Mouse (Mus musculus) brown adipose tissue, adult 24 weeks (tissue): Measurements from ENCODE around the gene Pold2. TPM values are rescaled to one million over a fixed set of nuclear protein-coding genes. Genes with fewer than 3 reads are reported as not detected.

Experiments used
- H3K27ac ChIP-seq: fragments of 200-500 bp; replicated peaks from 2 replicates; pipeline ENCODE4 v1.5.1; 2012; ENCODE audit warnings: low read depth, mild to moderate bottlenecking, low read length
- H3K4me1 ChIP-seq: fragments of 200-500 bp; 2 replicates; pipeline ENCODE4 v1.6.1; 2012; ENCODE audit warnings: low read length, mixed read lengths; ENCODE audit not compliant: control insufficient read depth, insufficient read depth, insufficient read length
- H3K4me3 ChIP-seq: fragments of 200-500 bp; 2 replicates; pipeline ENCODE4 v1.5.1; 2012; ENCODE audit warnings: low read depth, mild to moderate bottlenecking, low read length, moderate library complexity; ENCODE audit not compliant: insufficient read depth
- polyA plus RNA-seq: library from polyadenylated mRNA; stranded (reverse); fragments of >200 nt; gene quantifications from 2 replicates; pipeline ENCODE4 v1.2.4, GENCODE M21; 2012; ENCODE audit not compliant: missing spikeins, insufficient read depth, insufficient read length

Pold2 gene
- polyA plus RNA-seq, 1 experiment, result 43.7 TPM

DNA sequence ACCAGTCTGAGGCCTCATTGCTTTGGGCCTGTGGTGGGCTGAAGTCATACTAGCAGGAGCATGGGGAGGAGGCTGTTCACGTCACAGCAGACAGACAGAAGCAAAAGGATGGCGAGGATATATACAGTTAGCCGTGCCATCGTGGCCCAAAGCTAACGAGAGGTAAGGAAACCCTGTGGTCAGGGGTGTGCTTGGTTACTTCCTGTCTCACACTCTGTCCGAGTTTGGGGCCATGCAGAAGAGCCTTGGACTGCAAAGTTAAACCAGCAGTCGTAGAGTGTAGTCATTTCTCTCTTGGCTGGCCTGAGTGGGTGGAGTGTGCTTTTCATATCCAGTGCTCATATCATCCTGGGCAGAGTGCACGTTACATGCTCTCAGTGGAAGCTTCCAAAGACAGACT is 4.4 kb upstream of the Pold2 start:
- no peak overlapping the region for H3K27ac ChIP-seq
- H3K4me3 ChIP-seq, result no peak overlapping the region
- no peaks in the 10 kb centered on the region for H3K4me1 ChIP-seq

- Histone ChIP-seq H3K27ac (no peak overlapping the region), H3K4me3 (no peak overlapping the region), H3K4me1 (no peaks in the 10 kb centered on the region)
These were observed 1.8 kb upstream of the Pold2 start for GRCm38 (mm10) chr11:5879905-5880304.

DNA sequence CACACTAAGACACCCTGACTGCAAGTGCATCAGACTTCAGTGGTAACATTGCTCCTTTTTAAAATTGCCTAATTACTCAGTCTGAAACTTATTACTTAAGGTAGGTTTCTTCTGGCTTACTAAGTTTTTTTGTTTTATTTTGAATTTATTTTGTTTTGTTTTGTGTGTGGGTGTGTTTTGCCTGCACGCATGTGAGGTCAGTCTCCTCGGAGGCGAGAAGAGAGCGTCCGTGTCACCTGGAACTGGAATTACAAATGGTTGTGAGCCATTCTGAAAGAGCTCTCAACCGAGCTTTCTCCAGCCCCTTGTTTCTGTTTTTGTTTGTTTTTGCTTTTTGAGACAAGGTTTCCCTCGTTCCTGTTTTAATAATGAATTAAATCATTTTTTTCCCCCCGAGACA is 569 bp upstream of the Pold2 start:
- Histone ChIP-seq H3K4me3 (peak overlapping the region; percentile 53), H3K4me1 (no peaks in the 10 kb centered on the region), H3K27ac (no peak overlapping the region; the same call in 1 of the 2 replicates)

DNA sequence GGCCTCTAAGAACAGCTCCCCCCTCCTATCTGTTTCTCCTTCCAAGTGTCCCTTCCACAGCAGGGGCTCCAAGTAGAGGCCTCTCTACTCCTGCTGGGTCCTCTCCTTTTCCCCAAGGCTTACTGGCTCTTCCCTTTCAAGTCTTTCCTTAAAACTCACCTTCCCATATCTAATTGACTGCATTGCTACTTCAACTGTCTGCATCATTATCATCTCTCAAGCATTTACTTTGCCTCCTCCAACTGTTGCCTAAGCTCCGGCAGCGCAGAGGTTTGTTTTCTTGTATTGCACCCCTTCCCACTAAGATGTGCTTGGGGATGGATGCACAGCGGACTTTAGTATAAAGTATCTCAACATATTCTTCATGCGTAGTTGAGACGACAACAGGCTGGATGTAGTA is 671 bp downstream of the Pold2 start:
- H3K4me3 ChIP-seq, result peak overlapping the region; percentile 91
- no peak overlapping the region for H3K27ac ChIP-seq

DNA sequence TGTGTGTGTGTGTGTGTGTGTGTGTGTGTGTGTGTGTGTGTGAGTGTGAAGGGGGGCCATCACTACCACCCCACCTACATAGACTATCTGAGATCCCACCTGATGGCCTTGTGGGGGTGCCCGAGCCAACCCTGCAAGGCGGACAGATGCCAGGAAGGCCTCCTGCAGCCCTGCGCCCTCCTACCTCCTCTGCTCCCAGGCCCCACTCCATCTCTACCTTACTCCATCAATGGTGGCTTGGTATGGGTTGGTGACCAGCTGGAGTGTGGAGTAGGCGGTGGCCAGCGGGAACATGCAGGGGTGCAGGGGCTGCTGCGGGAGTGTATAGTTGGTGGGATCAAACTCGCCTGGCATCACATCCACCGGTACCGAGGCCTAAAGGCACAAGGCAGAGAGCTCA is 4.9 kb downstream of the Pold2 start:
- no peaks in the 10 kb centered on the region for H3K4me1 ChIP-seq
- H3K27ac ChIP-seq, result no peak overlapping the region
- no peak overlapping the region for H3K4me3 ChIP-seq

More for the DNA sequence above, 671 bp downstream of the Pold2 start:
- no peaks in the 10 kb centered on the region for H3K4me1 ChIP-seq

DNA sequence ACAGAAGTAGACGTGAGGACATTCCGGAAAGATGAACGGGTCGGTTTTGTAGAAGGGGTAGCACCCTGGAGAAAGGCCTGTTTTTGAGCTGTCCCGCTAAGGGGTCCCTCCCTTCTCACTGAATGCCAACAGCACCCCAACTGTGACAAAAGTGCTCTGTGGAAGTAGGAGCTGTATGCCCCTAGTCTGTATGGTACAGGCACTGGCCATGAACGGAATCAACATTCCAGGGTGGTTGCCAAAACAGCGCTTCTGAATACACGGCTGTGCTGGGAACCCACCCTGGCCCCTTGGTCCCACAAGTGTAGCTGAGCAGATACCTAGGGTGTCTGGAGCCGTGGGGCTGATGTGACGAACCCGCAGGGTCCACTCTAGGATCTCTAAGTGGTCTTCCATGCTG is 5.4 kb downstream of the Pold2 start:
- no peak overlapping the region for H3K4me3 ChIP-seq
- no peak overlapping the region for H3K27ac ChIP-seq
- H3K4me1 ChIP-seq, result no peaks in the 10 kb centered on the region

GRCm38 (mm10) chr11:5870069-5870468 is 8.0 kb downstream of the Pold2 start:
- H3K27ac ChIP-seq, result no peak overlapping the region

DNA sequence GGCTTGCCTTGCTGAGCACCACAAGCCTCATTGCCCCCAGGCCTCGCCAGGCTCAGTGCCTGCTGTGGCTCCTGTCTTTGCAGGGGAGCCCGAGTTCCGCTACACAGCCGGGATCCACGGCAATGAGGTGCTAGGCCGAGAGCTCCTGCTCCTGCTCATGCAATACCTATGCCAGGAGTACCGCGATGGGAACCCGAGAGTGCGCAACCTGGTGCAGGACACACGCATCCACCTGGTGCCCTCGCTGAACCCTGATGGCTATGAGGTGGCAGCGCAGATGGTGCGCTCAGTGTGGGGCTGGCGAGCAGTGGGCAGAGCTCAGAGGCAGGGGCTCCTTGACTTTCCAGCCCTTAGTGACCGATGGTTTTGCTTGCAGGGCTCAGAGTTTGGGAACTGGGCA is 8.8 kb downstream of the Pold2 start:
- no peak overlapping the region for H3K27ac ChIP-seq
- no peaks in the 10 kb centered on the region for H3K4me1 ChIP-seq
- H3K4me3 ChIP-seq, result no peak overlapping the region

More at GRCm38 (mm10) chr11:5870069-5870468, 8.0 kb downstream of the Pold2 start:
- no peaks in the 10 kb centered on the region for H3K4me1 ChIP-seq
- no peak overlapping the region for H3K4me3 ChIP-seq

DNA sequence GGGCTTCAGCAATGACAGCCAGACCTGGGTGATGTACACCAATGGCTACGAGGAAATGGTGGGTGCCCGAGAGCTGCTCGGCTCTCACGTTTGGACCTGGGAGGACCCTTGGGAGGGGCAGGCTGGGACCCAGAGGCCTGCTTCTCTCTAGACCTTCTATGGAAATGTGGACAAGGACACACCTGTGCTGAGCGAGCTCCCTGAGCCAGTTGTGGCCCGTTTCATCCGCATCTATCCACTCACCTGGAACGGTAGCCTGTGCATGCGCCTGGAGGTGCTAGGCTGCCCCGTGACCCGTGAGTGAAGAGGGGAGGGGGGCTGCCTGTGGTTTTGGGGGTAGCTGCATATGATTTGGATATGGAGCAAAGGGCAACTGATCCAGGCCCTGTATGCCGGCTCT is 9.8 kb downstream of the Pold2 start:
- no peaks in the 10 kb centered on the region for H3K4me1 ChIP-seq
- no peak overlapping the region for H3K4me3 ChIP-seq
- H3K27ac ChIP-seq, result no peak overlapping the region

DNA sequence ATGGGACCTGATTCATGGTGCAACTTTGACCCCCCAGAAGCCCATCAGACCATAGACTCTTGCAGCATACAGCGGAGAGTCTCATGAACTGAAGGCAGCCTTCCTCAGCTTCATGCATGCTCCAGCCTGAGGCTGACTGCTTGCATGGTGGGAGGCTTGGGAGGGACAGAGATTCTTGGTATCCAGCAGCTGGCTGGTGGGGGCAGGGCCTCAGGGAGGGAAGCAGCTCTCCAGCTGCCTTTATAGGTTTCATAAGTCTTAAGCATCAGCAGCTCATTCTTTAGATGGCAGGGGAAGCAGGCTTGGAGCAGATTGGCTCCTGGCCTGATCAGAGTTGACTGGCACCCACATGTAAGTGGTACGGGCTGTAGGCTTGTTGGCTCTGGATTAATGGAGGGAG is 10.9 kb downstream of the Pold2 start:
- H3K4me3 ChIP-seq, result no peak overlapping the region
- no peak overlapping the region for H3K27ac ChIP-seq
- no peaks in the 10 kb centered on the region for H3K4me1 ChIP-seq

- no peak overlapping the region for H3K27ac ChIP-seq
- H3K4me1 ChIP-seq, result no peaks in the 10 kb centered on the region
- H3K4me3 ChIP-seq, result peak overlapping the region; percentile 52
These were observed 15.5 kb downstream of the Pold2 start for GRCm38 (mm10) chr11:5862394-5863105.

DNA sequence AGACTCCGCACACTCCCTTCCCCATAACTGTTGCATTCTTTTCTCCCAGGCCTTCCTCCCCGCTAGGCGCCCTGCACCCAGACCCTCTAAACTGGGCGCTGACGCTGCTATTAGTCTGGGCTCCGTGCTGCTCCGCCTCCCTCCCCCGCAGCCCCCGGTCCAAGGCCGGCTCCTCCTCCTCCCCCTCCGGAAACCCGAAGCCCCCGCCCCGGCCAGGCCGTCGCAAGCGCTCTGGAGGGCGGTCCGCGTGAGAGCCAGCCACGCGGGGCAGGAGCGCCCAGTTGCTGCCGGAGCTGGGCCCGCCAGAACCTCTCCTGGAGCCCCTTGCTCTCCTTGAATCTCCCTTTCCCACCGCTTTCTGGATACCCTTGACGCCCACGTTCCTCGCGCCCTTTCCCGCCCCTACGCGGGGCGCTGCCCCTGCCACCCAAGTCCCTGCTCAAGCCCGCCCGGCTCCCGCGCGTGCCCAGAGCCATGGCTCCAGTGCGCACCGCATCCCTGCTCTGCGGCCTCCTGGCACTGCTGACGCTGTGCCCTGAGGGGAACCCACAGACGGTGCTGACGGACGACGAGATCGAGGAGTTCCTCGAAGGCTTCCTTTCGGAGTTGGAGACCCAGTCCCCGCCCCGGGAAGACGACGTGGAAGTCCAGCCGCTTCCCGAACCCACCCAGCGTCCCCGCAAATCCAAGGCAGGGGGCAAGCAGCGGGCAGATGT is 16.3 kb downstream of the Pold2 start, which contains the start of gene Aebp1:
Gene Aebp1 (plus strand): TSS at position 270 of the 716 bp plus-strand sequence.
- no peak within 1 kb of the TSS for H3K27ac ChIP-seq

DNA sequence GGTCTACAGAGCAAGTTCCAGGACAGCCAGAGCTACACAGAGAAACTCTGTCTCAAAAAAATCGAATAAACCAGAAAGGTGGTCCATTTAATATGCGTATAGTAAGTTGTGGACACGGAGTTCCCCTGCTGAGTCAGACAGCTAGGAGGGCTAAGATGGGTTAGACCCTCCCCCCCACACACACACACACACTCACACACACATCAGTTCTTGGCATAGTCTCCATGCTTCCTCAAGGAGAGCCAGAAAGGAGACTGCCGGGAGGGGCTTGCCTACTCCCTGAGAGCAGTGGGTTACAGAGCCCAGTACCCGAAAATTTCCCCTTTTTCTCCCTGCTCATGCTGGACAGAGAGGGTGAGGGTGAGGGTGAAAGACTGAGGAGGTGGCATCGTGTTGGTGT is 17.5 kb downstream of the Pold2 start:
- Histone ChIP-seq H3K4me1 (no peaks in the 10 kb centered on the region), H3K4me3 (no peak overlapping the region), H3K27ac (no peak overlapping the region)

More for the DNA sequence above, 16.3 kb downstream of the Pold2 start, which contains the start of gene Aebp1:
- Histone ChIP-seq H3K4me1 (no peaks in the 10 kb centered on the region), H3K4me3 (peak within 1 kb of the TSS; percentile 52)

DNA sequence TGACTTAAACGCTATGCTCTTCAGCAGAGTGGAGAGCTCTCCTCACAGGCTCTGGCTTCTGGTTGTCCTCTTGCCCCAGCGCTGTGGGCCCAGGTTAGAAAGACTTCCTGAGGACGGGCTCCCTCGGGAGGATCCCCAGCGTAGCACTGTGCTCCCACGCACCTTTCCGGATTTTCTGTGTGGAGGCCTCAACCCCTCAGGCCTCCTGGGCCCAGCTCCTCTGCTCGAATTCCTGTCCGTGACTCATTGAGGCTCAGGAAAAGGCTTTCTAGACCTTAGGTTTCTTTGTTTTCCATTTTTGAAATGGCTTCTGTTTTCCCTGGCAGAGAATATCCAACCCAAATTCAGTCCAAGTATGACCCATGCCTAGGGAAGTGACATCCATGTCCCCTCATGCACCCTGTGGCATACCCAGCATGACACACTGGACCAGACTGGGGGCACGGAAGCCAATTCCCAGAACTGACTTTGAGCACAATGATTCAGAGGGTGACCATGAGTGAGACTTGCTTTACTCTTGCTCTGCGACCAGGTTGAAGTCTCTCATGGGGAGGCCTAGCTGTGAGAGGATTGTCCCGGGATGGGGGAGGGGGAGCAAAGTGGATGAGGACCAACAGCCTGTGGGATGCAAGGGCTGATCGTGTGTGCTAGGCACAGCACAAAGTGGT is 18.1 kb downstream of the Pold2 start:
- Histone ChIP-seq H3K4me1 (no peaks in the 10 kb centered on the region), H3K27ac (no peak overlapping the region), H3K4me3 (no peak overlapping the region)

GRCm38 (mm10) chr11:5858723-5859122 is 19.4 kb downstream of the Pold2 start:
- H3K4me3 ChIP-seq, result no peak overlapping the region
- no peak overlapping the region for H3K27ac ChIP-seq
- H3K4me1 ChIP-seq, result no peaks in the 10 kb centered on the region
